Mouse (Mus musculus) liver, embryonic 13.5 days (tissue): ENCODE results near the gene Pold3. TPM values are rescaled to one million over a fixed set of nuclear protein-coding genes. Genes with fewer than 3 reads are reported as not detected.
A peak's percentile ranks its signal among the peaks of the same experiment; 100 is the strongest.

Source experiments
- ATAC-seq: fragments of 200-750 bp; cut with Nextera tagmentation; 2 replicates; pipeline ENCODE4 v1.8.0; 2017; ENCODE audit warnings: low read depth, mild to moderate bottlenecking, moderate number of reproducible peaks, moderate library complexity
- DNase-seq: peaks from one replicate; pipeline ENCODE4 v3.0.0; 2022
- H3K27ac ChIP-seq: fragments of 300-500 bp; sonication (generic); 2 replicates; pipeline ENCODE4 v1.5.1; 2015; ENCODE audit warnings: moderate library complexity, mild to moderate bottlenecking, inconsistent platforms
- H3K27me3 ChIP-seq: fragments of 300-500 bp; sonication (generic); 2 replicates; pipeline ENCODE4 v1.6.1; 2015; ENCODE audit warnings: mild to moderate bottlenecking, inconsistent platforms
- H3K36me3 ChIP-seq: fragments of 300-500 bp; sonication (generic); 2 replicates; pipeline ENCODE4 v1.6.1; 2015; ENCODE audit warnings: mild to moderate bottlenecking, inconsistent platforms
- H3K4me1 ChIP-seq: fragments of 300-500 bp; sonication (generic); replicated peaks from 2 replicates; pipeline ENCODE4 v1.6.1; 2015; ENCODE audit warnings: inconsistent platforms
- H3K4me2 ChIP-seq: fragments of 300-500 bp; sonication (generic); 2 replicates; pipeline ENCODE4 v1.6.1; 2015; ENCODE audit warnings: inconsistent platforms, mild to moderate bottlenecking, moderate library complexity
- H3K4me3 ChIP-seq: fragments of 300-500 bp; sonication (generic); replicated peaks from 2 replicates; pipeline ENCODE4 v1.5.1; 2015; ENCODE audit warnings: mild to moderate bottlenecking, inconsistent platforms
- H3K9ac ChIP-seq: fragments of 300-500 bp; sonication (generic); 2 replicates; pipeline ENCODE4 v1.6.1; 2015; ENCODE audit warnings: mild to moderate bottlenecking, inconsistent platforms
- H3K9me3 ChIP-seq: fragments of 300-500 bp; sonication (generic); replicated peaks from 2 replicates; pipeline ENCODE4 v1.6.1; 2016; ENCODE audit warnings: inconsistent platforms
- whole genome bisulfite sequencing: fragments of 180-500 bp; shearing (Covaris S2); methylation state at CpG from one replicate; pipeline ENCODE4 v1.1.7; 2015; ENCODE audit not compliant: insufficient replicate concordance; 5-methylcytosine and 5-hydroxymethylcytosine counted together
- polyA plus RNA-seq: library from polyadenylated mRNA; unstranded; fragments of >200 nt; fragmentation: Nextera tagmentation; extraction: Ambion mirVana; gene quantifications from 2 replicates; pipeline ENCODE4 v1.2.1, GENCODE M21; 2015

Gene Pold3
- polyA plus RNA-seq, 1 experiment from 2014 or later: 54.4 TPM

DNA sequence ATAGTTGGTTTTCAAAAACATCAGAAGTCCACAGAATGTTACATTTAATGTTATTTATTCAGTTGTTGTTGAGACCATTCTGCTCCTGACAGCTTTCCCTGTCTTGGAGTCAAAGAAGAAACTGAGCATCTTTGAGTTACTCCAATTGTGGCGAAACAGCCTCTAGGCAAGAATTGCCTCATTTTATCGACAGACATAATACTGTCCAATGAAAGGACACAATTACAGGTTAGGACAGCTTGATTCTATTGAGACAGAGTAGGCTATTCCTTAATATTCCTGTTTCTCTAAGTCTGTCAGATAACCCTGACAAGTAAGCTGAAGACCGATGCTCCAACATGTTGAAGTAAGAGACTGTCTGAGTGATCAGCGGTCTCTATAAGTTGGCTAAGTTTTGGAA, 16.7 kb upstream of the Pold3 start:
- no peak overlapping the region for H3K9ac ChIP-seq
- no peaks in the 10 kb centered on the region for H3K36me3 ChIP-seq
- ATAC-seq: no peak
- H3K9me3 ChIP-seq: no peaks in the 10 kb centered on the region
- no peak overlapping the region for H3K4me3 ChIP-seq
- no peak overlapping the region for H3K27ac ChIP-seq
- no peaks in the 10 kb centered on the region for H3K4me1 ChIP-seq
- no peaks in the 10 kb centered on the region for H3K27me3 ChIP-seq
- no peak for DNase-seq
- no peak overlapping the region for H3K4me2 ChIP-seq
- WGBS: 73% methylated on average over 4 of the region's 4 CpGs

DNA sequence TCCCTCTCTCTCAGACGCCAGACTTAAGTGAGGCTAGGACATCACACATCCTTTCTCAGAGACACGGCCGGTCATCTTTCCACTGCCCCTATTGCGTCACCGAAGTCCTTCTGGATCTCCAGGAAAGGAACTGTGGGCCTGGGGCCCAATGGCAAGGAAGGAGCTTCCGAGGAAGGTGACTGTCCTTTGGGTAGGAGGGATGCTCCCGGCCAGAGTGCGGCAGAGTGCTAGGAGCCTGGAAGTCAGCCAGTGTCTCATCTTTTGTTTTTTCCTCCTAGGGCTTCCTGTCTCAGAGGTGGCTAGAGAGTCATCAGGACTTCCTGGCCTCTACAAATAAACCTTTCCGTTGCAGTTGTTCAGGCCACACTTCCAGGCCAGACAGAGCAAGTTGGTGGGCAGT, 15.7 kb upstream of the Pold3 start:
- Histone ChIP-seq H3K27me3 (no peaks in the 10 kb centered on the region), H3K9me3 (no peaks in the 10 kb centered on the region), H3K9ac (no peak overlapping the region), H3K36me3 (no peaks in the 10 kb centered on the region), H3K4me3 (no peak overlapping the region), H3K4me1 (no peaks in the 10 kb centered on the region), H3K27ac (no peak overlapping the region), H3K4me2 (no peak overlapping the region)
- DNase-seq (no peak), ATAC-seq (no peak)
- WGBS: 27% methylated on average over 9 of the region's 9 CpGs

DNA sequence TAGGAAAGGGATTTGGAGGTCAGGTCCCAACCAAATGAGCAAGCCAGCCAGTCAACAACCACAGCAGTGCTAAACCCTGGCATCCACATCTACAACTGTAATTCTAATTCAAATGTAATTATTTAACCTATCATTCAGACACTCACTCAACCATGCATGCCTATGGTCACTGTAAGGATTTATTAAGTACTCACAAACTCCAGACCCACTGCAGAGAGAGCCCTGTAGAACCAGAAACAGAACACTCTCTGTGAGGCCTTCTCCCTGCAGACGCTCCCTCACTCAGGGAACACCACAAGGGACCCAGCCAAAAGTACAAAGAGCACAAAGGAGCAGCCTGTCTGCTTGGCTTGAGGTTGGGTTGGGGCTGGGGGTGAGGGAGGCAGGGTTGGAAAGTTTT, 11.0 kb upstream of the Pold3 start:
- Histone ChIP-seq H3K36me3 (no peaks in the 10 kb centered on the region), H3K4me2 (no peak overlapping the region), H3K9me3 (no peaks in the 10 kb centered on the region), H3K4me3 (no peak overlapping the region), H3K27me3 (no peaks in the 10 kb centered on the region), H3K4me1 (no peaks in the 10 kb centered on the region), H3K27ac (no peak overlapping the region), H3K9ac (no peak overlapping the region)
- 62% methylated on average over 1 of the region's 1 CpGs for WGBS
- DNase-seq (no peak), ATAC-seq (no peak)

DNA sequence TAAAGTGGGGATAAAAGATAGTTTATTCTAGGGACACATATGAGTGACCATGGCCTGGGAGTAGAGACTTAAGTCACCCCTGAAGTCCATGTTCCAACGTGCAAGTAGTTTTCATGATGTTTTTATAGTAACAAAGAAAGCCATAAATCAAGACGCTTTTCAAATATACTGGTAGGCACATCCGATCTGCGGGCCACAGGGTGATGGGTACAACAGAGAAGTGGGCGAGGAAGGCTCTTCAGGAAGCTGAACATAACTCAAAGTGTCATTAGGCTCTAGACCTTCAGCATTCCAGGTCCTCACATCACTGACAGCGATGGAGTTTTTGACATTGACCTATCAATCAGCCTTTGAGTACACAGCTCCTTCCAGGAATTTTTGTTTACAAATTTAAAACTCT, 9.2 kb upstream of the Pold3 start:
- H3K4me2 ChIP-seq: no peak overlapping the region
- no peaks in the 10 kb centered on the region for H3K36me3 ChIP-seq
- 31% methylated on average over 6 of the region's 6 CpGs for WGBS
- DNase-seq: no peak
- no peak overlapping the region for H3K27ac ChIP-seq
- H3K4me3 ChIP-seq: no peak overlapping the region
- no peak overlapping the region for H3K9ac ChIP-seq
- no peaks in the 10 kb centered on the region for H3K27me3 ChIP-seq
- H3K9me3 ChIP-seq: no peaks in the 10 kb centered on the region
- H3K4me1 ChIP-seq: no peaks in the 10 kb centered on the region
- no peak for ATAC-seq

DNA sequence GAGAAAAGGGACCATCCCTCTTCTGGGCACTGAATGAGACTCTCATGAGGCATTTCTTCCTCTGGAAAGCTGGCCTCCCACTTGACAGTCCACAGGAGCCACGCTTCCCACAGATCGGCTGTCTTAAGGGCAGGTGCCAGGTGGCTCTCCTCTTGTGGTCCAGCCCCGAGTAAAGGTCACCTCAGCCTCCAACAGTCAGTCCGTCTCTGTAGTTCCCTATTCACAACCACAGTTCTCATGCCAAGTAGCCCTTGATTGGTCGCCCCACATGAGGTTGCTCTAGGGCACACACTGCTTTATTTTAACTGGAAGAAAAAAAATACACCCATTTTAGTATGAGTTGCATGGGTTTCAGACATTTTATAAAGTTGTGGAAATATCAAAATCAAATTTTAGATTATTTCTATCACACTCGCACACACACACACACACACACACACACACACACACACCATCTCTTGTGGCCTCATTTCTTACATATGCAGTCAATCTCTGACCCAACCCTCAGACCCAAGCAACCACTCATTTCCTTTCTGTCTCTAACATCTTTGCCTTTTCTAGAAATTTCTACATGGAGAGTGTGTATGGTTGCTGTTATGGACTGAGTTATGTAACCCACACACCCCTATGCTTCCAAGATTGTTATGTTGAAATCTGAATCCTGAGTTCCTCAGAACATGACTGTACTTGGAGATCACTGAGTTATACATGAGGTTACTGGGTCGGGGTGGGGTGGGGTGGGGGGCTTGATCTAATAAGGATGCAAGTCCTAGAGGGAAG, 7.1 kb upstream of the Pold3 start:
- WGBS: 43% methylated on average over 7 of the region's 7 CpGs
- DNase-seq (no peak), ATAC-seq (no peak)
- Histone ChIP-seq H3K9ac (no peak overlapping the region), H3K27ac (no peak overlapping the region), H3K27me3 (no peaks in the 10 kb centered on the region), H3K4me2 (no peak overlapping the region), H3K4me1 (no peaks in the 10 kb centered on the region), H3K36me3 (no peaks in the 10 kb centered on the region), H3K4me3 (no peak overlapping the region), H3K9me3 (no peaks in the 10 kb centered on the region)

DNA sequence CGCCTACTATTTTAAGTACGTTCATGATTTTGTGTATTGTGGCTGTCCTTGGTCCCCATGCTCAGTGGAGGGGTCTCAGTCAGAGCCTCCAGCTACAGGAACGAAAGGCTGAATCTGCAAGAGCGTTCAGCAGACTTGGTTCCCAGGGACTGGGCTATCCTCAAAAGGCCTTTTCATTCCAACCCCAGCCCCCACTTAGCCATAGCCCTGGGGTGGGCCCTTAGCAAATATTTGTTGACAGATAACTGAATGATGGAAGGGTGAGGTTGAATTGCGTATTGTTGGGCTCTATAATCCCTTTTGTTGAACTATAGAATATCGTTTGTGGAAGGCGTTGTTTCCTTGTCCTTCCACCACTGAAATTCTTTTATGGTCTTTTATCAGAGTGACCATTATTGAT, 5.1 kb upstream of the Pold3 start:
- Histone ChIP-seq H3K36me3 (no peaks in the 10 kb centered on the region), H3K9ac (no peak overlapping the region), H3K4me2 (no peak overlapping the region), H3K4me1 (peaks cover 9% of the 10 kb centered on the region), H3K27me3 (no peaks in the 10 kb centered on the region), H3K4me3 (no peak overlapping the region), H3K27ac (no peak overlapping the region), H3K9me3 (no peaks in the 10 kb centered on the region)
- DNase-seq (no peak), ATAC-seq (no peak)
- 74% methylated on average over 7 of the region's 7 CpGs for WGBS

DNA sequence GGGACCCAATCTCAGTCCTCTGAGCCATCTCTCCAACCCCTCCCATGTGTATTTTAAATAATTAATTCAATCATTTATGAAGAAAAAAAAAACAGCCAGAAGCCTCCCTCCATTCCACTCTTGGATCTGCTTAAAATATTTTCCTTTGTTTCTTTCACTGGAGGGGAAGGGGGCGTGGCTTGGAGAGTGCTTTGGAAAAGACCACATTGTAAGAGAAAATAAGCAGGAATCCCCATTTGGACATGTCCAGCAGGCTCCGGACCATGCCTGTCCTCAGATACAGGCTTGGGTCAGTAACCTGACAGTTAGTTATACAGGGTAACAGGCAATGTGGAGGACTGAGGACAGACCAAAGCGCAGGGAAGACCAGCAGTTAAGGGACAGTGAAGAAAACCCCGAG, 3.8 kb upstream of the Pold3 start:
- Histone ChIP-seq H3K9me3 (no peaks in the 10 kb centered on the region), H3K4me2 (no peak overlapping the region)
- WGBS: 57% methylated on average over 4 of the region's 4 CpGs

DNA sequence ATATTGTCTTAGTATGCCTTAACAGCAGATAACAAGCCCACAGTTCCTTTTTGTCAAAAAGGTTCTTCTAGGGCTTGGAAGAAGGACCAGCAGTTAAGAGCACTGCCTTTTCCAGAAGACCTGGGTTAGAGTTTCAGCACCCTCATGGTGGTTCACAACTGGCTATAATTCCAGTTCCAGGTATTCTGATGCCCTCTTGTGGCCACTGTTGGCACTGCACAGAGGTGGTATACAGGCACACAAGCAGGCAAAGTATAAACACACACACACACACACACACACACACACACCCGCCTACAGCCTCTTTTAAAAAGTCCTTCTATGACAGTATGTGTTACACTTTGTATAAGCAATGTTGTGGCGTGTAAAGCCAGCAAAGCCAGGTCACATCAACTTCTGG, 2.8 kb upstream of the Pold3 start:
- no peaks in the 10 kb centered on the region for H3K9me3 ChIP-seq
- peaks cover 9% of the 10 kb centered on the region for H3K36me3 ChIP-seq
- no peak overlapping the region for H3K4me2 ChIP-seq

More for the DNA sequence above, 3.8 kb upstream of the Pold3 start:
- ATAC-seq (no peak), DNase-seq (no peak)
- Histone ChIP-seq H3K27me3 (no peaks in the 10 kb centered on the region), H3K9ac (no peak overlapping the region), H3K4me1 (peaks cover 15% of the 10 kb centered on the region), H3K27ac (no peak overlapping the region), H3K4me3 (no peak overlapping the region), H3K36me3 (no peaks in the 10 kb centered on the region)

DNA sequence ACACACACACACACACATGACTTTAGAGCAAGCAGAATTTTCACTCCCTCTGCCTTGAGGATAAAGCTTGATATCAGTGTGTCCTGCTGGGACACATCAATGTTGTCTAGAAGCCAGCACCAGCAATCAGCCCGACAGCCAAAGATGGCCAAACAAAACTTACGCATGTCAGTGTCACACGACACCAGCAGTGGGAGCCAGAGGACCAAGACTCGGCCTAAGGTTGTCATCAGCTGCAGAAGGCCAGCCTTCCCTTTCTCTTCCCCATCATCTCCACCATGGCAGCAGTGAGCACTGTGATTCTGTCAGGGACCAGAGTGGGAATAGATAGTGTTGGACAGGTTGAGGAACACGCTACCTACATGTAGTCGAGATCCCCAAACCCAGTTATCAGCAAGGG, 2.1 kb upstream of the Pold3 start:
- ATAC-seq (no peak), DNase-seq (peak; percentile 37)
- H3K4me3 ChIP-seq: no peak overlapping the region
- no peaks in the 10 kb centered on the region for H3K27me3 ChIP-seq
- no peak overlapping the region for H3K9ac ChIP-seq
- H3K4me2 ChIP-seq: no peak overlapping the region
- H3K9me3 ChIP-seq: no peaks in the 10 kb centered on the region
- H3K27ac ChIP-seq: no peak overlapping the region
- peaks cover 16% of the 10 kb centered on the region for H3K36me3 ChIP-seq
- peaks cover 31% of the 10 kb centered on the region for H3K4me1 ChIP-seq
- WGBS: 43% methylated on average over 6 of the region's 6 CpGs

More for the DNA sequence above, 2.8 kb upstream of the Pold3 start:
- DNase-seq (peak; percentile 35), ATAC-seq (no peak)
- peaks cover 24% of the 10 kb centered on the region for H3K4me1 ChIP-seq
- WGBS: 56% methylated on average over 2 of the region's 2 CpGs
- no peak overlapping the region for H3K9ac ChIP-seq
- H3K27ac ChIP-seq: no peak overlapping the region
- no peak overlapping the region for H3K4me3 ChIP-seq
- H3K27me3 ChIP-seq: no peaks in the 10 kb centered on the region

DNA sequence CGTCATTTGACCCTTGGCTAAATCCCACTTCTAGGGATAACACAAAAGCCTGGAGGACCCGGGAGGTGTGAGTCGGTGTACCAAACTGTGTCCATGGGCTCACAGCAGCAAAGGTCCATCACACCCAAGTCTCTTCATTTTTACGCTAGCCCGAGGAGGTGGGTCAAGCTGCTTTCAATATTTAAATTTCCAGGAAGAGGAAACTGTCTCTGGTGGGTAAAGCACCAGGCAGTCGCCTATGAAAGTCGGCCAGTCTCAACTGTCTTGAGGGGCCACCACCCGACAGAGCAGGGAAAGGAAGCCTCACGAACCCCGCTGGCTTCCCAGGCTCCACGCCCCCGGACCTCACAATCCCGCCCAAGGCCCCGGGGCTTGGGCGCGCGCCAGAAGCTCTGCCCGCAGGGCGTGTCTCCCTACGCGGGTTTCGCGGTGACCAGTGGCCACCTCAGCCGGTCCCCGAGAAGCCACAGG, 539 bp downstream of the Pold3 start:
- peak overlapping the region; percentile 88 for H3K27ac ChIP-seq
- peak overlapping the region; percentile 97 for H3K9ac ChIP-seq
- H3K4me2 ChIP-seq: peak overlapping the region; percentile 82
- peaks cover 42% of the 10 kb centered on the region for H3K36me3 ChIP-seq
- H3K4me1 ChIP-seq: peaks cover 34% of the 10 kb centered on the region
- ATAC-seq (peak; percentile 75), DNase-seq (peak; percentile 58)
- peak overlapping the region; percentile 88 for H3K4me3 ChIP-seq
- WGBS: under 1% methylated on average over 25 of the region's 25 CpGs
- H3K9me3 ChIP-seq: no peaks in the 10 kb centered on the region
- H3K27me3 ChIP-seq: no peaks in the 10 kb centered on the region

DNA sequence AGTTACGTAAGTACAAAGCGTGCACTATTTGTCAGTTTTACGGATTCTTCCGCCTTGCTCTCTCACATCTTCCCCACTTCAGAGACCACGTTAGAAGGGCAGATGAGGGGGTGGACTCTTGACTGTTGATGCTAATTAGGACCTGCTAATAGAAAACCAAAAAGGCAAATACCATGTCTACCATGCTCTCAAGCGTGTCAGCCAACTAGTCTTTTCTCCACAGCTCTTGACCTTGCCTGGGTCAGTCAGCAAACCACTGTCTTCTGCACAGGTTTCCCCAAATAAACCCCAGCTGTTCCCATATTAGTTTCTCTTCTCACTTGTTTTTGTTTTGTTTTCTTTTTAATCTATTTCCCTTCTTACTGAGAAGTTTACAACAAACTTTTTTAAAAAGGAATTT, 7.1 kb downstream of the Pold3 start:
- peaks cover 88% of the 10 kb centered on the region for H3K36me3 ChIP-seq
- no peak overlapping the region for H3K4me2 ChIP-seq
- no peak overlapping the region for H3K4me3 ChIP-seq
- WGBS: 89% methylated on average over 6 of the region's 6 CpGs
- H3K4me1 ChIP-seq: peaks cover 10% of the 10 kb centered on the region
- no peak for DNase-seq
- no peak for ATAC-seq
- no peaks in the 10 kb centered on the region for H3K27me3 ChIP-seq
- no peak overlapping the region for H3K27ac ChIP-seq
- no peaks in the 10 kb centered on the region for H3K9me3 ChIP-seq
- H3K9ac ChIP-seq: no peak overlapping the region

DNA sequence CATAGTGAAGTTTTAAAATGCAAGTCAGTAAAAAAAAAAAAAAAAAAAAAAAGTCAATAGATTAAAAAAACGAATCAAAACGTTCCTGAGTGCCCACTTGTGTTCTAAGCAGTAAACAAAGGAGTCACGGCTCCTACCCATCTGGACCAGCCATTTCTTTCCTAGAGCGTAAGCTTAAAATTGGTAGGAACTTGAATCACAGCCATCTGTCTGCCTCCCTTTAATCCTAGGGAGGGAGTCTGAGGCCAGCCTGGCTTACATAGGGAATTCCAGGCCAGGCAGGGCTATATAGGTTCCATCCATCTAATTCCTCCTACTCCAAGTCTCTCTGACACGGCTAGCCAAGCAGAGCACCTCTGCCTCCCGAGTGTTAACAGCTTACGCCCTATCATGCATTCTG, 7.5 kb downstream of the Pold3 start:
- H3K9me3 ChIP-seq: no peaks in the 10 kb centered on the region
- no peak for DNase-seq
- H3K27ac ChIP-seq: no peak overlapping the region
- no peak overlapping the region for H3K4me3 ChIP-seq
- 82% methylated on average over 7 of the region's 7 CpGs for WGBS
- no peak for ATAC-seq
- no peak overlapping the region for H3K9ac ChIP-seq
- no peaks in the 10 kb centered on the region for H3K27me3 ChIP-seq
- H3K4me2 ChIP-seq: no peak overlapping the region
- peaks cover 87% of the 10 kb centered on the region for H3K36me3 ChIP-seq
- H3K4me1 ChIP-seq: peaks cover 6% of the 10 kb centered on the region
